Mouse (Mus musculus): ENCODE results near the gene Plekha5.

The Plekha5 gene

GRCm38 (mm10) chr6:140423846-140424200, at the start of gene Plekha5:
Gene Plekha5 (plus strand): TSS chr6:140424054.
- no peak for DNase-seq (ENCODE audit: low spot score)

- DNase-seq (ENCODE audit: low spot score): no peak
Measured at GRCm38 (mm10) chr6:140375671-140376070, 48.2 kb upstream of the Plekha5 start.

- DNase-seq (ENCODE audit: low spot score): no peak
Measured at GRCm38 (mm10) chr6:140380588-140380987, 43.3 kb upstream of the Plekha5 start.

GRCm38 (mm10) chr6:140381162-140381561, 42.7 kb upstream of the Plekha5 start:
- DNase-seq (ENCODE audit: low spot score): no peak

- no peak for DNase-seq (ENCODE audit: low spot score)
Measured at GRCm38 (mm10) chr6:140383580-140384400, 40.1 kb upstream of the Plekha5 start.

GRCm38 (mm10) chr6:140396687-140397086, 27.2 kb upstream of the Plekha5 start:
- no peak for DNase-seq (ENCODE audit: low spot score)

GRCm38 (mm10) chr6:140402766-140403310, 21.0 kb upstream of the Plekha5 start:
- DNase-seq (ENCODE audit: low spot score): no peak

- no peak for DNase-seq (ENCODE audit: low spot score)
Measured at GRCm38 (mm10) chr6:140411996-140412395, 11.9 kb upstream of the Plekha5 start.

- no peak for DNase-seq (ENCODE audit: low spot score)
Measured at GRCm38 (mm10) chr6:140423041-140423845, 611 bp upstream of the Plekha5 start.

- peak; percentile 27 for DNase-seq (ENCODE audit: low spot score)
Measured at GRCm38 (mm10) chr6:140424201-140424990, 542 bp downstream of the Plekha5 start.

- DNase-seq (ENCODE audit: low spot score): no peak
Measured at GRCm38 (mm10) chr6:140424991-140425361, 1.1 kb downstream of the Plekha5 start.

- DNase-seq (ENCODE audit: low spot score): no peak
Measured at GRCm38 (mm10) chr6:140429236-140429635, 5.4 kb downstream of the Plekha5 start.

- DNase-seq (ENCODE audit: low spot score): no peak
Measured at GRCm38 (mm10) chr6:140432363-140432762, 8.5 kb downstream of the Plekha5 start.

GRCm38 (mm10) chr6:140443374-140443773, 19.5 kb downstream of the Plekha5 start:
- DNase-seq (ENCODE audit: low spot score): no peak

- no peak for DNase-seq (ENCODE audit: low spot score)
Measured at GRCm38 (mm10) chr6:140444147-140444546, 20.3 kb downstream of the Plekha5 start.

GRCm38 (mm10) chr6:140444855-140445465, 21.1 kb downstream of the Plekha5 start:
- DNase-seq (ENCODE audit: low spot score): no peak

- no peak for DNase-seq (ENCODE audit: low spot score)
Measured at GRCm38 (mm10) chr6:140448010-140448739, 24.3 kb downstream of the Plekha5 start.

- no peak for DNase-seq (ENCODE audit: low spot score)
Measured at GRCm38 (mm10) chr6:140450693-140451092, 26.8 kb downstream of the Plekha5 start.

GRCm38 (mm10) chr6:140452736-140453135, 28.9 kb downstream of the Plekha5 start:
- no peak for DNase-seq (ENCODE audit: low spot score)

- DNase-seq (ENCODE audit: low spot score): no peak
Measured at GRCm38 (mm10) chr6:140453454-140453853, 29.6 kb downstream of the Plekha5 start.

GRCm38 (mm10) chr6:140454388-140454787, 30.5 kb downstream of the Plekha5 start:
- no peak for DNase-seq (ENCODE audit: low spot score)

Measured in urinary bladder, postnatal 10 days (tissue).